Mouse (Mus musculus): ENCODE measurements around the gene Zfp933.

DNA sequence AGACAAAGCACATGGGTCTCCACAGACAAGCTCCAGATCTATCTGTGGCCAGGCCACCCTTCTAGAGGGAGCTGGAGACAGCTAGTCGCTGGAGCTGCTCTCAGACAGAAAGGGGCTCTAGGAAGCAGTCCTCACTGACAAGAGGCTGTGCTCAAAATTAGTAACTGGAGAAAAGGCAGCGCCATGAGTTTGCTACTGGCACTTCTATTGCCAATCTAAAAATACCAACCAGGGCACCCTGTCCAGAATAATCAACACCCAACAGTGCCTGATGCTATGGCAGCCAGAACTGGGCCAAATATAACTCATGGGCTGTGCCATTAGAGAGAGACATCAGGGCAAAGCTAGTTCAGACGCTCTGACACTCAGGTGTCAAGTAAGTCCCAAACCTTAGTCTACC lies 49.2 kb upstream of the Zfp933 start:
- TF ChIP-seq CTCF (IDR thresholded peaks at IDR 0.05): no peak
- TF ChIP-seq EP300 (IDR thresholded peaks at IDR 0.05): no peak

Measured in lung, postnatal 0 days (tissue).